Mouse (Mus musculus): ENCODE data around the gene Snx22. TPM values are rescaled to one million over a fixed set of nuclear protein-coding genes. Genes with fewer than 3 reads are reported as not detected.

Gene Snx22
- total and polyA plus RNA-seq, 2 experiments from 2014 or later, result 0.98 to 3.0 TPM

- TF ChIP-seq CTCF (IDR thresholded peaks at IDR 0.05; ENCODE audit: low read depth) (no peak), EP300 (IDR thresholded peaks at IDR 0.05; ENCODE audit: low read depth) (no peak)
- Histone ChIP-seq H3K4me1 (ENCODE audit: control insufficient read depth, insufficient read depth) (0 out of 2 replicates have a peak, but pooled peaks cover 3% of the 10 kb centered on the region), H3K27ac (ENCODE audit: low read depth) (no peak overlapping the region), H3K4me2 (ENCODE audit: low read depth, low read length) (no peak overlapping the region), H3K9ac (replicated peaks; ENCODE audit: low read depth, low read length) (no peak overlapping the region), H3K36me3 (replicated peaks; ENCODE audit: control insufficient read depth, insufficient read depth, low read length) (peaks cover 2% of the 10 kb centered on the region), H3K4me3 (ENCODE audit: low read depth, low read length) (no peak overlapping the region), H3K27me3 (ENCODE audit: control insufficient read depth, insufficient read depth, low read length) (no peaks in the 10 kb centered on the region), H3K9me3 (replicated peaks; ENCODE audit: control insufficient read depth, low read length) (no peaks in the 10 kb centered on the region)
- no peak for ATAC-seq (ENCODE audit: insufficient read depth, low read depth)
- 58% methylated on average over 4 of the region's 4 CpGs for WGBS
- DNase-seq (ENCODE audit: low spot score), result no peak
Observed at GRCm38 (mm10) chr9:66081999-66082398, 12.5 kb upstream of the Snx22 start.

DNA sequence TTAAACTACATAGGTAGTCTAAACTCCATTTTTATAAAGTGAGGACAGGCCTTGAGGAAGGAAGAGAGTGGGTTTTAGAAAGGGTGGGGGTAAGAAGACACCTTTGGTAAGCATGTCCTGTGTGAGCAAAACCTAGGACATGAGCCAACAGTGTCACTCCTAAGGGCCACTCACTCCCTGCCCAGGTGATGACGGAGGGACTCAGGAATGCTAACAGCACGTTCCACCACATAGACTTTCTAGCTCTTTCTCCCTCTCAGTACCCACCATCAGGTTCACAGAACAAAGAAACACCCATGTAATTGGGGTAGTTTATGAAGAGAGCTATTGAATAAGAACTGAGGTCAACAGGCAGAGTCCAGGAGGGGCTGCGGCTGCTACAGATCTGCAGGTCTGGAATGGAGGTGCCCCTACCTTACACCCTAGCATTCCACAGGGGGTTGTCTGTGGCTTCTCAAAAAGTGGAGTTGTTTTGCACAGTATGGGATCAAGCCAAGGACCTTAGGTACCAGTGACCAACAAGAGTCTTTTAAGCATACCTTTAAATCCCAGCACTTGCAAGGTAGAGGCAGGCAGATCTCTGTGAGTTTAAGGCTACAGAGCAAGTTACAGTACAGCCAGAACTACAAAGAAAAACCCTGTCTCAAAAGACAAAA lies 11.4 kb upstream of the Snx22 start:
- ATAC-seq (ENCODE audit: insufficient read depth, low read depth) (no peak), DNase-seq (ENCODE audit: low spot score) (no peak)
- H3K4me1 ChIP-seq (ENCODE audit: control insufficient read depth, insufficient read depth), result 0 out of 2 replicates have a peak, but pooled peaks cover 3% of the 10 kb centered on the region
- no peak overlapping the region for H3K4me2 ChIP-seq (ENCODE audit: low read depth, low read length)
- H3K9me3 ChIP-seq (replicated peaks; ENCODE audit: control insufficient read depth, low read length), result no peaks in the 10 kb centered on the region
- TF ChIP-seq EP300 (IDR thresholded peaks at IDR 0.05; ENCODE audit: low read depth), result no peak
- TF ChIP-seq CTCF (IDR thresholded peaks at IDR 0.05; ENCODE audit: low read depth), result no peak
- no peak overlapping the region for H3K9ac ChIP-seq (replicated peaks; ENCODE audit: low read depth, low read length)
- H3K27ac ChIP-seq (ENCODE audit: low read depth), result no peak overlapping the region
- H3K4me3 ChIP-seq (ENCODE audit: low read depth, low read length), result no peak overlapping the region
- H3K36me3 ChIP-seq (replicated peaks; ENCODE audit: control insufficient read depth, insufficient read depth, low read length), result no peaks in the 10 kb centered on the region
- 57% methylated on average over 3 of the region's 3 CpGs for WGBS
- no peaks in the 10 kb centered on the region for H3K27me3 ChIP-seq (ENCODE audit: control insufficient read depth, insufficient read depth, low read length)

DNA sequence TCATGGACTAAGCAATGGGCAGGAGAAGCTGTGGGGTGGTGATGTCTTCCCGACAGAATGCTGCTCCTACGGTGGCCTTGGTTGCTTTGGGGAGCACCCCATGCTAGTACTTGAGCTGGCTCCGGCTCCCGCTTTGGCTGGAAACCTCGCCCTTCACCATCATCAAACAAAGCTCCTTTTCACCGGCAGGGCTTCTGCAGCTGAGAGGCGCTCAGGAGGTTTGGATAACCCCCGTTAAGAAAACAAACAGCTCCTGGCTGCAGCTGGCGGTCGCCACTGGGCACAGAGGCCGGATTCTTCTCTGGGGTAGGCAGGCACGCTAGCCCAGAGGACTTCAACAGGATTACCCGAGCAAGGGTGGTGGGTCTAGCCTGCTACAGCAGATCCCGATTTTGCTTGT lies 9.0 kb upstream of the Snx22 start:
- Histone ChIP-seq H3K4me2 (ENCODE audit: low read depth, low read length) (peak overlapping the region; percentile 4), H3K9ac (replicated peaks; ENCODE audit: low read depth, low read length) (no peak overlapping the region), H3K27me3 (ENCODE audit: control insufficient read depth, insufficient read depth, low read length) (no peaks in the 10 kb centered on the region), H3K9me3 (replicated peaks; ENCODE audit: control insufficient read depth, low read length) (0 out of 2 replicates have a peak, but pooled peaks cover 4% of the 10 kb centered on the region), H3K36me3 (replicated peaks; ENCODE audit: control insufficient read depth, insufficient read depth, low read length) (no peaks in the 10 kb centered on the region), H3K27ac (ENCODE audit: low read depth) (no peak overlapping the region), H3K4me3 (ENCODE audit: low read depth, low read length) (no peak overlapping the region), H3K4me1 (ENCODE audit: control insufficient read depth, insufficient read depth) (0 out of 2 replicates have a peak, but pooled peaks cover 3% of the 10 kb centered on the region)
- 12% methylated on average over 14 of the region's 14 CpGs for WGBS
- TF ChIP-seq CTCF (IDR thresholded peaks at IDR 0.05; ENCODE audit: low read depth), result no peak
- TF ChIP-seq EP300 (IDR thresholded peaks at IDR 0.05; ENCODE audit: low read depth), result no peak
- ATAC-seq (ENCODE audit: insufficient read depth, low read depth) (no peak), DNase-seq (ENCODE audit: low spot score) (no peak)

DNA sequence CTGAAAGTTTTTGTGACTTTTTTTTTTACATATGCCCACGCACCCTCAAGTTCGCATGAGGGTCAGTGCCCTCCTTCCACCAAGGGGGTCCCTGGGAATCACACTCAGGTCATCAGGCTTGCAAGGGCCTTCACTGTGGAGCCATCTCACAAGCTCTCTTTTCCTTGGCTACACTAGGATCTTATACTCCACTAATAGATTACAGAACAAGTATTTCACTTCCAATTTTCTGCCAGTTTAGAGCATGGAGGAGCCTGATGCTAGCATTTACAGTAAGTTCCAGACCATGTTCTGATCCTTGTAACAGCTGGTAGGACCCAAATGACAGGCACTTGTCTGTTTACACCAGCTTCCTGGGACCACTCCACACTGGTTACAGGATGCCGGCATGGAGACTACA lies 8.6 kb upstream of the Snx22 start:
- no peak overlapping the region for H3K9ac ChIP-seq (replicated peaks; ENCODE audit: low read depth, low read length)
- no peak for TF ChIP-seq EP300 (IDR thresholded peaks at IDR 0.05; ENCODE audit: low read depth)
- no peak for TF ChIP-seq CTCF (IDR thresholded peaks at IDR 0.05; ENCODE audit: low read depth)
- no peaks in the 10 kb centered on the region for H3K27me3 ChIP-seq (ENCODE audit: control insufficient read depth, insufficient read depth, low read length)
- no peak overlapping the region for H3K27ac ChIP-seq (ENCODE audit: low read depth)
- H3K4me3 ChIP-seq (ENCODE audit: low read depth, low read length), result no peak overlapping the region
- H3K4me2 ChIP-seq (ENCODE audit: low read depth, low read length), result peak overlapping the region; percentile 4; the same call in 1 of the 2 replicates
- H3K4me1 ChIP-seq (ENCODE audit: control insufficient read depth, insufficient read depth), result 0 out of 2 replicates have a peak, but pooled peaks cover 3% of the 10 kb centered on the region
- ATAC-seq (ENCODE audit: insufficient read depth, low read depth) (no peak), DNase-seq (ENCODE audit: low spot score) (no peak)
- H3K9me3 ChIP-seq (replicated peaks; ENCODE audit: control insufficient read depth, low read length), result 0 out of 2 replicates have a peak, but pooled peaks cover 4% of the 10 kb centered on the region
- no peaks in the 10 kb centered on the region for H3K36me3 ChIP-seq (replicated peaks; ENCODE audit: control insufficient read depth, insufficient read depth, low read length)
- 64% methylated on average over 3 of the region's 3 CpGs for WGBS

DNA sequence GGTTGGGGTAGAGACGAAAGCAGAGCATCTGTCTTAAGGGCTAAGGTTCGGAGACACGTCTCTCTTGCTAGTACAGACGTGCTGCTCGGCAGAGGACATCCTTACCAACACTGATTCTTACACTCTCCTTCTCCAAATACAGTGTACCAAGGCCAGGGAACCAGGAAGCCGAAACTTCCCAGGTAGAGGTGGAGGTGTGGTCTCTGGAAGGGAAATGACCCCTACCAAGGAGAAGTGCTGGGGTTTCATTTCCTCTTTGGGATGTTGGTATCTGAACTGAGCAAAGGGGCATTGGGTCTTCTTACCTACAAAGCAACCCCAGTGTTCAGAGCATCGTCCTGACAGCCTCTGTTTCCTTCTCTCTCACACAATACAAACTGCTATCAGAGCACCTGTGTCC lies 3.2 kb upstream of the Snx22 start:
- Histone ChIP-seq H3K4me2 (ENCODE audit: low read depth, low read length) (no peak overlapping the region), H3K27ac (ENCODE audit: low read depth) (no peak overlapping the region), H3K9me3 (replicated peaks; ENCODE audit: control insufficient read depth, low read length) (0 out of 2 replicates have a peak, but pooled peaks cover 4% of the 10 kb centered on the region), H3K4me3 (ENCODE audit: low read depth, low read length) (no peak overlapping the region), H3K27me3 (ENCODE audit: control insufficient read depth, insufficient read depth, low read length) (peaks cover 13% of the 10 kb centered on the region; the same call in 1 of the 2 replicates), H3K9ac (replicated peaks; ENCODE audit: low read depth, low read length) (no peak overlapping the region), H3K36me3 (replicated peaks; ENCODE audit: control insufficient read depth, insufficient read depth, low read length) (no peaks in the 10 kb centered on the region), H3K4me1 (ENCODE audit: control insufficient read depth, insufficient read depth) (peaks cover 9% of the 10 kb centered on the region; the same call in 1 of the 2 replicates)
- no peak for ATAC-seq (ENCODE audit: insufficient read depth, low read depth)
- TF ChIP-seq CTCF (IDR thresholded peaks at IDR 0.05; ENCODE audit: low read depth), result no peak
- TF ChIP-seq EP300 (IDR thresholded peaks at IDR 0.05; ENCODE audit: low read depth), result no peak
- DNase-seq (ENCODE audit: low spot score), result no peak
- 77% methylated on average over 7 of the region's 7 CpGs for WGBS

Measured in heart, postnatal 0 days (tissue).